Mouse (Mus musculus) liver, adult 2 months (tissue): ENCODE data around the gene Dmwd.
"Not testable (repeated sequence)": the region's sequence is repeated elsewhere in the genome, so short reads cannot be mapped to it uniquely, and the experiment has no call there.

Source experiments
- CTCF ChIP-seq: fragments of 200-500 bp; IDR thresholded peaks from 2 replicates; pipeline ENCODE4 v1.5.1; 2011; ENCODE audit warnings: low read depth, low read length, control low read depth
- POLR2A ChIP-seq: fragments of 200-500 bp; IDR thresholded peaks from 2 replicates; pipeline ENCODE4 v1.6.1; 2011; ENCODE audit warnings: low read length, control low read depth; ENCODE audit not compliant: insufficient read depth; ENCODE audit errors: extremely low read depth

DNA sequence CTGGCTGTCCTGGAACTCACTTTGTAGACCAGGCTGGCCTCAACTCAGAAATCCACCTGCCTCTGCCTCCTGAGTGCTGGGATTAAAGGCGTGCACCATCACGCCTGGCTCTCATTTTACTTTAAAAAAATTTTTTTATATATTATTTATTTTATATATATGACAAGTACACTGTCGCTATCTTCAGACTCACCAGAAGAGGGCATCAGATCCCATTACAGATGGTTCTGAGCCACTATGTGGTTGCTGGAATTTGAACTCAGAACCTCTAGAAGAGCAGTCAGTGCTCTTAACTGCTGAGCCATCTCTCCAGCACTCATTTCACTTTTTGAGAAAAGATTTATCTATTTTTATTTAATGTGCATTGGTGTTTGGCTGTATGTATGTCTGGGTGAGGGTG, 5.0 kb upstream of the Dmwd start:
- TF ChIP-seq CTCF, POLR2A: not testable (repeated sequence)
